Mouse (Mus musculus): ENCODE results near the gene Mgrn1.

- TF ChIP-seq CTCF (IDR thresholded peaks at IDR 0.05) (no peak), EP300 (IDR thresholded peaks at IDR 0.05) (no peak)
These were observed 15.1 kb downstream of the Mgrn1 start for GRCm38 (mm10) chr16:4901167-4901566.
